Mouse (Mus musculus) myocyte (in vitro differentiated cells): ENCODE results near the gene Samd4. TPM values are rescaled to one million over a fixed set of nuclear protein-coding genes. Genes with fewer than 3 reads are reported as not detected.

Source experiments
- H3K27me3 ChIP-seq: one replicate; pipeline ENCODE4 v1.6.1; 2011; ENCODE audit not compliant: control insufficient read depth, insufficient read depth, insufficient read length
- H3K36me3 ChIP-seq: one replicate; pipeline ENCODE4 v1.6.1; 2011; ENCODE audit not compliant: control insufficient read depth, insufficient read depth
- H3K4me2 ChIP-seq: one replicate; pipeline ENCODE4 v1.6.1; 2011; ENCODE audit warnings: low read depth, control low read depth
- H3K4me3 ChIP-seq: one replicate; pipeline ENCODE4 v1.5.1; 2011; ENCODE audit warnings: mild to moderate bottlenecking, control low read depth, moderate library complexity
- H3K79me2 ChIP-seq: one replicate; pipeline ENCODE4 v1.6.1; 2011; ENCODE audit not compliant: control insufficient read depth, insufficient read depth
- H3ac ChIP-seq: one replicate; pipeline ENCODE4 v1.6.1; 2011; ENCODE audit not compliant: control insufficient read depth, insufficient read length
- CEBPB ChIP-seq: IDR thresholded peaks from 2 replicates; pipeline ENCODE4 v1.6.1; 2011; ENCODE audit warnings: mild to moderate bottlenecking, moderate library complexity; ENCODE audit not compliant: poor library complexity, insufficient read depth, severe bottlenecking
- E2F4 ChIP-seq: IDR thresholded peaks from one replicate; pipeline ENCODE4 v1.6.1; 2011; ENCODE audit warnings: mild to moderate bottlenecking, control low read depth, moderate library complexity; ENCODE audit not compliant: insufficient read depth
- MAX ChIP-seq: IDR thresholded peaks from one replicate; pipeline ENCODE4 v1.6.1; 2011; ENCODE audit warnings: low read depth, mild to moderate bottlenecking, control low read depth
- MYOD1 ChIP-seq, 3 experiments: IDR thresholded peaks; one replicate each; pipeline ENCODE4 v1.6.1; 2011; ENCODE audit warnings: control low read depth in 2 of 3, low read depth in 2 of 3, mild to moderate bottlenecking in 2 of 3, moderate library complexity in 1 of 3; ENCODE audit not compliant: insufficient read length in 2 of 3, control insufficient read depth in 1 of 3
- MYOG ChIP-seq, 3 experiments: IDR thresholded peaks; one replicate each; pipeline ENCODE4 v1.6.1; 2011; ENCODE audit warnings: control low read depth in 2 of 3, low read depth in 2 of 3, mild to moderate bottlenecking in 2 of 3; ENCODE audit not compliant: insufficient read length in 2 of 3, control insufficient read depth in 1 of 3, insufficient read depth in 1 of 3
- POLR2A ChIP-seq: IDR thresholded peaks from one replicate; pipeline ENCODE4 v1.6.1; 2011; ENCODE audit warnings: low read depth, mild to moderate bottlenecking, control low read depth, moderate library complexity; ENCODE audit not compliant: insufficient read length
- POLR2AphosphoS2 ChIP-seq: IDR thresholded peaks from one replicate; pipeline ENCODE4 v1.6.1; 2011; ENCODE audit warnings: low read depth, control low read depth; ENCODE audit not compliant: insufficient read length
- REST ChIP-seq: IDR thresholded peaks from one replicate; pipeline ENCODE4 v1.6.1; 2011; ENCODE audit warnings: mild to moderate bottlenecking, control low read depth, moderate library complexity; ENCODE audit not compliant: insufficient read depth, insufficient read length
- SRF ChIP-seq: IDR thresholded peaks from one replicate; pipeline ENCODE4 v1.6.1; 2011; ENCODE audit warnings: low read depth; ENCODE audit not compliant: control insufficient read depth, insufficient read length
- TCF12 ChIP-seq: IDR thresholded peaks from one replicate; pipeline ENCODE4 v1.6.1; 2011; ENCODE audit warnings: mild to moderate bottlenecking, control low read depth; ENCODE audit not compliant: poor library complexity, insufficient read depth, severe bottlenecking
- TCF3 ChIP-seq: IDR thresholded peaks from one replicate; pipeline ENCODE4 v1.6.1; 2011; ENCODE audit warnings: low read depth, control low read depth; ENCODE audit not compliant: insufficient read length
- USF1 ChIP-seq: IDR thresholded peaks from one replicate; pipeline ENCODE4 v1.6.1; 2011; ENCODE audit warnings: low read depth, mild to moderate bottlenecking, control low read depth, moderate library complexity
- polyA plus RNA-seq: library from polyadenylated mRNA; unstranded; fragments of >200 nt; fragmentation: generic; extraction: Trizol; gene quantifications from one replicate; pipeline ENCODE4 v1.2.1, GENCODE M21; 2012; ENCODE audit warnings: missing spikeins

Samd4 gene
- polyA plus RNA-seq, 1 experiment, result 15.7 TPM

DNA sequence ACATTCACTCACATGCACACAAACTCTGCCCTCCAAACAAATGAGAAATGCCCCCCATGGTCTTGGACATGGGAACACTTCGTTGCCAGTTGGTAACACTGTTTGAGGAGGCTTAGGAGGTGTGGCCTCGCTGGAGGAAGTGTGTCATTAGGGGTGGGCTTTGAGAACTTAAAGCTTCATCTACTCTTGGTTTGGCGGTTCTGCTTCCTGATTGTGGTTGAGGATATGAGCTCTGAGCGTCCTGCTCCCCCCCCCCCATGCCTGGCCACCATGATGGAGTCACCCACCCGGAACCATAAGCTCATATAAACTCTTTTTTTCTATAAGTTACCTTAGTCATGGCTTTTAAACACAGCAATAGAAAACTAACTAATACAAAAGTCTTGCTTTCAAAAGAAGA lies 80.2 kb downstream of the Samd4 start:
- no peaks in the 10 kb centered on the region for H3K27me3 ChIP-seq
- H3K36me3 ChIP-seq, result no peaks in the 10 kb centered on the region
- no peak overlapping the region for H3K4me2 ChIP-seq
- no peak overlapping the region for H3ac ChIP-seq
- H3K79me2 ChIP-seq, result peaks cover 31% of the 10 kb centered on the region
- TF ChIP-seq MYOG (IDR thresholded peaks at IDR 0.05; ENCODE audit: control insufficient read depth in 1 of 3, insufficient read depth in 1 of 3, insufficient read length in 2 of 3, low read depth in 2 of 3) (no peak), USF1 (no peak), MAX (no peak), CEBPB (no peak), SRF (no peak), POLR2AphosphoS2 (no peak), POLR2A (no peak)
- no peak overlapping the region for H3K4me3 ChIP-seq

DNA sequence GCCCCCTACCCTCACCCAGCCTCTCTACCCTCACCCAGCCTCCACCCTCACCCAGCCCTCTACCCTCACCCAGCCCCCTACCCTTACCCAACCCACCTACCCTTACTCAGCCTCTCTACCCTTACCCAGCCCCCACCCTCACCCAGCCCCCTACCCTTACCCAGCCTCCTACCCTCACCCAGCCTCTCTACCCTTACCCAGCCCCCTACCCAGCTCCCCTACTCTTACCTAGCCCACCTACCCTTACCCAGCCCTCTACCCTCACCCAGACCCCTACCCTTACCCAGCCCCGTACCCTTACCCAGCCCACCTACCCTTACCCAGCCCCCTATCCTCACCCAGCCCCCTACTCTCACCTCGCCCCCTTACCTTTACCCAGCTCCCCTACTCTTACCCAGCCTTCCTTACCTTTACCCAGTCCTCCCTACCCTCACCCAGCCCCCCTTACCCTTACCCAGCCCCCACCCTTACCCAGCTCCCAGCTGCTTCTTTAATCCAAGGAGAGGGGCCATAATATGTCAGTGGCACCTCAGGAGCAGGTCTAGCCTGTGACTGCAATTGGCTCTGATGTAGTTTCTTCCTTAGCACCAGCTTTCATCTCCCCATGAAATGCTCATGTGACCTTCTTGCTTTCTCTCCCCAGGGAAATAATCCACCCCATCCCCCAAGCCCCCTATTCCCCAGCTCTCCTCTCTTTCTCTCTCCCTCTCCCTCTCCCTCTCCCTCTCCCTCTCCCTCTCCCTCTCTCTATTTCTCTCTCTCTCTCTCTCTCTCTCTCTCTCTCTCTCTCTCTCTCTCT lies 81.6 kb downstream of the Samd4 start:
- H3K36me3 ChIP-seq, result no peaks in the 10 kb centered on the region
- H3K4me3 ChIP-seq, result peak overlapping the region; percentile 25
- H3ac ChIP-seq, result no peak overlapping the region
- peaks cover 34% of the 10 kb centered on the region for H3K79me2 ChIP-seq
- TF ChIP-seq TCF3 (no peak), USF1 (peak; percentile 64)
- H3K27me3 ChIP-seq, result no peaks in the 10 kb centered on the region
- H3K4me2 ChIP-seq, result peak overlapping the region; percentile 99

DNA sequence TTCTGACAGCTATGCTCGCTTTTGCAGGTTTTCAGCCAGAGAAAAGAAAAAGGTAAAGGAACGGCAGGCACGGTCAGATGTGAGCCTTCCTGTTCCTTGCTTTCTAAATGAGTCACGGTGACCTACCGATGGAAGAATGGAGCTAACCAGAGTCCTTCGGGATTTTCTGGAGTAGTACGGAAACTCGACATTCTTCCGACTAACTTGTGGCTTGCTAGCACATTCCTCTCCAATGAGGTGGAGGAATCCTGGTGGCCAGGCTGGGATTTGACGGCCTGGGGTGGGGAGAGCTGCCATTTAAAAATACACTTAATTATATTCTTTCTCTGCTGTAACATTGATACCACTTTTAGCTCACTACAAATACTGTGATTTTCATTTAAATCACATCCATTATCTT lies 83.6 kb downstream of the Samd4 start:
- Histone ChIP-seq H3K4me2 (peak overlapping the region; percentile 99), H3K4me3 (peak overlapping the region; percentile 25), H3K79me2 (peaks cover 36% of the 10 kb centered on the region), H3K36me3 (no peaks in the 10 kb centered on the region), H3K27me3 (no peaks in the 10 kb centered on the region), H3ac (no peak overlapping the region)
- TF ChIP-seq TCF12 (no peak), REST (no peak), MAX (no peak), MYOG (IDR thresholded peaks at IDR 0.05; ENCODE audit: control insufficient read depth in 1 of 3, insufficient read depth in 1 of 3, insufficient read length in 2 of 3, low read depth in 2 of 3) (no peak), TCF3 (no peak), MYOD1 (IDR thresholded peaks at IDR 0.05; ENCODE audit: control insufficient read depth in 1 of 3, insufficient read length in 2 of 3, low read depth in 2 of 3) (no peak), POLR2AphosphoS2 (no peak), CEBPB (no peak), USF1 (no peak)

DNA sequence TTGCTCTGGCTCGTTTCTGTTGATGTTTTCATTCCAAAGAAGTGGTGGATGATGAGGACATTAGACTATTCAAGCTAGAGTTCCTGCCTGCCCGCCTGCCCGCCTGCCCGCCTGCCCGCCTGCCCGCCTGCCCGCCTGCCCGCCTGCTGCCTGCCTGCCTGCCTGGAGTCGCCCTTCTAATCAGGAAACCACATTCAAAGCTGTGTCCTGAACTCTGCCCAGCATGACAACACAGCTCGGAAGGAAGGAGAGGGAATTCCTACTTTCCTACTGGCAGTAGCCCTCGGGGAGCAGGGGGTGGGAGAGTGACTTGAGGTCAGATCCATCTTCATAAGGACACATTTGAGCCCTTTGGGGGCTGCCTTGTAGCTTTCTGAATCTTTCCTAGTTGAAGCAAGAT lies 85.4 kb downstream of the Samd4 start:
- TF ChIP-seq SRF (no peak), POLR2AphosphoS2 (no peak), TCF3 (no peak), E2F4 (no peak), MYOD1 (IDR thresholded peaks at IDR 0.05; ENCODE audit: control insufficient read depth in 1 of 3, insufficient read length in 2 of 3, low read depth in 2 of 3) (no peak), CEBPB (no peak), USF1 (no peak), POLR2A (no peak), TCF12 (no peak), MAX (no peak), REST (no peak), MYOG (IDR thresholded peaks at IDR 0.05; ENCODE audit: control insufficient read depth in 1 of 3, insufficient read depth in 1 of 3, insufficient read length in 2 of 3, low read depth in 2 of 3) (no peak)
- Histone ChIP-seq H3K27me3 (no peaks in the 10 kb centered on the region), H3ac (no peak overlapping the region), H3K36me3 (no peaks in the 10 kb centered on the region), H3K79me2 (peaks cover 54% of the 10 kb centered on the region), H3K4me2 (peak overlapping the region; percentile 28), H3K4me3 (no peak overlapping the region)

DNA sequence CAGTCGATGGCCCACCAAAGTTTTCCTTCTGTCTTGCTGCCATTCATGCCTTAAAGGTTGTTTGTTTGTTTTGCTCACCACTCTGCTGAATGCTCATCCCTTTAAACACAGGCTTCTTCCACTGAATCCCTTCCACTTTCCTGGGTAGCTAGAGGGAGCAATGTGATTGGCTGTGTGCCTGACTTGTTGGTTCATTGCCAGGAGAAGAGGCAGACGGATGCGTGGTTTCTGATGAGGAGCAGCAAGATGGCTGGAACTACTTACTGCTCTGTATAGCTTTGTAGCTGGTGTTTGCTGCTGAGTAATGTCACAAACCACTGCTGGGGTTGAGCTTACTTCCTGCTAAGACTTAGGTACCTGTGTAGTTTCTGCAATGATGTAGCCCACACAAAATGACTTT lies 88.0 kb downstream of the Samd4 start:
- Histone ChIP-seq H3K79me2 (peaks cover 77% of the 10 kb centered on the region), H3ac (no peak overlapping the region), H3K4me3 (no peak overlapping the region), H3K36me3 (peaks cover 4% of the 10 kb centered on the region), H3K27me3 (no peaks in the 10 kb centered on the region), H3K4me2 (no peak overlapping the region)
- TF ChIP-seq E2F4 (no peak), MYOD1 (IDR thresholded peaks at IDR 0.05; ENCODE audit: control insufficient read depth in 1 of 3, insufficient read length in 2 of 3, low read depth in 2 of 3) (no peak), TCF12 (no peak), MYOG (IDR thresholded peaks at IDR 0.05; ENCODE audit: control insufficient read depth in 1 of 3, insufficient read depth in 1 of 3, insufficient read length in 2 of 3, low read depth in 2 of 3) (no peak), POLR2AphosphoS2 (no peak), USF1 (no peak), SRF (no peak)

DNA sequence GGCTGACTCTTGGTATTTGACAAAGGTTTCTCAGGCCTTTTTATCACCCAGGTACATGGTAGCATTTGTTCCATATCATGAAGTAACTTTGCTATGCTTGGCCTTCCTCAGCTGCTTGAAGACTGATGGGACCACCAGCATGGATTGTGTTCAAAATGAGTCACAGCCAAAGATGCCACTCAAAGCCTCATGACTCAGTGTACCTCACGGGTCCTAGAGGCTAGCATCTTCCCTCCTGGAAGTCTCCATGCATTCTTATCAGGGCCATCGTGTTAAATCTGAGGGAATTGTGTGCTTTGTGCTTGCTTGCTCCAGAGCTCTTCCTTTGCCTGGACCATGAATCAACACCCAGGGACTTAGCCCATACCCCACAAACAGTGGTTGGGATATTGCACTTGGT lies 89.1 kb downstream of the Samd4 start:
- Histone ChIP-seq H3K4me3 (no peak overlapping the region), H3ac (no peak overlapping the region), H3K79me2 (peaks cover 80% of the 10 kb centered on the region), H3K36me3 (peaks cover 4% of the 10 kb centered on the region), H3K27me3 (no peaks in the 10 kb centered on the region), H3K4me2 (no peak overlapping the region)
- TF ChIP-seq MYOD1 (IDR thresholded peaks at IDR 0.05; ENCODE audit: control insufficient read depth in 1 of 3, insufficient read length in 2 of 3, low read depth in 2 of 3), result no peak
- TF ChIP-seq MYOG (IDR thresholded peaks at IDR 0.05; ENCODE audit: control insufficient read depth in 1 of 3, insufficient read depth in 1 of 3, insufficient read length in 2 of 3, low read depth in 2 of 3), result no peak
- no peak for TF ChIP-seq SRF
- TF ChIP-seq POLR2A, result no peak
- no peak for TF ChIP-seq E2F4
- no peak for TF ChIP-seq TCF3
- no peak for TF ChIP-seq POLR2AphosphoS2
- no peak for TF ChIP-seq USF1
- TF ChIP-seq CEBPB, result no peak
- no peak for TF ChIP-seq TCF12
- TF ChIP-seq REST, result no peak
